Mouse (Mus musculus) heart, adult 11 months (tissue): ENCODE results near the gene Map4k3.

Experiments used
- DNase-seq: peaks from one replicate; pipeline ENCODE4 v3.0.0; 2022

Map4k3 gene

DNA sequence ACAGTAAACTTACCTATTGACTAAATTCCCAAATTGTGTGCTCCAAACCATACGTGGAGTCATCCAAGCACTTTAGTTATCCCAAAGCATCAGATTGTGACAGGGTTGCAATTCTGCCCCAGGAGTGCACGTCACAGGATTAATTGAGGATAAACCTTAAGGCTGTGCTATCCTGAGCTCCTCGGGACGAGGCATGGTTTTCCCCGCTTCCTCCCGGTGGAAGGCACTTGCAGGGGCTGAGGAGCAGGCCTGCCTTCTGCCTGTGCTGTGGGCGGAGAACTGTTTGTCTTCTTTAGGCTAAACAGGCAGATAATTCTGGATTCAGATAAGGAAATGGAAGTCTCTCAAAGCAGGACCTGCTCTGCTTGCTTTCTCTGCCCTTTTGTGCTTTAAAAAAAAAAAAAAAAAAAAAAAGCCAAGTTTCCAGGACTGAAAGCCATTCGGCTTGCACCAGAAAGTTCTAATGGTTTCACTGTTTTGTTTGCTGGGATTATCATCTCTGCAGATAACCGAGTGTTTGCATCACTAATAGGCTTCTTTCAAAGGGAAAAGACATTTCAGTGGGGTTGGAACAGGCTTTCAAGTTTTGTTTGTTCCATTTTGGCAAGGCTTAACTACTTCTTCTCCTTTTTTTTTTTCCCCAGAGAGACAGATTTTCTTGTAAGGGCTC, 930 bp upstream of the Map4k3 start:
- peak; percentile 91 for DNase-seq

DNA sequence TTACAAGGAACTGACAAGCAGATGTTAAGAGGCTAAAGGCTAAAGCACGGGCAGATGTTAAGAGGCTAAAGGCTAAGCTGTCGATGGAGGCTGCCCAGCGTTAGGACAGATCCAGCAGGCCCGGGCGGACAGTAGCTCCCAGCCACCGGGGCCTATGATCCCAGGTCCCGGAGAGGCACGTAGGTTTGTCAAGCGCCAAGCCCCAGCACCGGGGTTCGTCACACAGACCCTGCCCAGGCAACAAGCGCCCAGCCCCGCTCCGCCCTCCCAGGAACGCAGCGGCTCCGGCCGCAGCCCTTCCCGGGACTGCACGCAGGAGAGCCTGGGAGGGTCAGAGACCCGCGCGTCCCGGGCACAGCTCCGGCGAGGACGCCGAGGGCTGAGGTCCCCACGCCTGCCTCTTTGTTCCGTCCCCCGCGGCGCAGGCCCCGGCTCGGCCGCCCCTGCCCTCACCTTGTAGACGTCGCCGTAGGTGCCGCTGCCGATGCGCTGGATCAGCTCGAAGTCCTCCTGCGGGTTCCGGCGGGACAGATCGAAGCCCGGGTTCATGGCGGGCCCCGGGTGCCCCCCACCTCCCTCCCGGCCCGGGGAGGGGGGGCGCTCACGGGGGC, 839 bp downstream of the Map4k3 start:
- peak; percentile 96 for DNase-seq

DNA sequence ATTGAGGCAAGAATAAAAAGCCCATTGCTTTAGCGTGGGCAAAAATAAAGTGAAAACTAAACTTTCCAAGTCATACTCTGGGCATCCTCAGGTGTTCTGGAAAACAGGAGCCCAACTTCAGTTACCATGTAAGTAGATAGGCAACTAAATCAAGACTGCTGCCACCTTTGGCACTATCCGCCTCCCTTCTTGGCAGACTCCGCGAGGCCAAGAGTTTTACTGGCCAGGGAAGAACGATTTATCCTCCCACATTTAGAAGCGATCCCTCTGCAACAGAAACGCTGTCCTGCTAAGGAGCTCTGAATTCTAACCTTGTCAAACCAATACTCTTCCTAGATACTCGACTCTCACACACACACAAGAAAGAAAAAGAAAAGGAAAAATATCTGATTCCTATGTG, 1.5 kb downstream of the Map4k3 start:
- DNase-seq, result peak; percentile 93

DNA sequence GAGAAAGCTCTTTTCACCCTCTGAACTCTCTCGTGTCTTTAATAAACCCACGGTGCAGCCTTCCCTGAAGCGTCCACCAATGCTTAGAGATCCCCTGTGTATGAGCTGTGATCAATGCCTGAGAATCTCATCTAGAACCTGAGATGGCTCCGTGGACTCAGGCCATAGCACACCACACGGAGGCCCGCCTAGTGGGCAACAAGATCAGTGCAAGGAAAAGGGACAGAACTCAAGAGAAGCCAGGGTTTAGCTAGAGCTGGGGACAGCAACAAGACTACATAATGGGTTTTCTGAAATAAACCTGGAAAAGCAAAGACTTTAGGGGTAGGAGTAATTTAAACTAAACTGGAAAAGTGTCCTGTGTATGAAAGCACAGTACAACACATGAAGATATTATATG, 5.2 kb downstream of the Map4k3 start:
- no peak for DNase-seq

DNA sequence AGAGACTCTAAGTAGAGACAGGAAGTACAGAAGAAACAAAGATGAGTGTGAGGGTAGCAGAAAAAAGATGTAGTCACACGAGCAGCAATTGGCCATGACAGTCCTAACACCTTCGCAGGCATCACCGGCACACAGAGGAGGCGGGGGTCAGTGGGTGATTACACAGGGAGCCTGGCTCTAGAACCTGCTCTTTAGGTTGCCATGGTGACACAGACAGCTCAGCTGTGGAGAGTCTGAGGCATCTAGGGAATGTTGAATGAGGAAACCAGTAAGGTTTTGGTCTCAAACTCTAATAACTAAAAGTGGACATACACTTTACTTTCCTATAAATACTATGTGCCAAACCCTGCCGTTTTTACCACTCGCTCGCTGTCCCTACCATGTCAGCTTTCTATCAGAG, 6.6 kb downstream of the Map4k3 start:
- no peak for DNase-seq

DNA sequence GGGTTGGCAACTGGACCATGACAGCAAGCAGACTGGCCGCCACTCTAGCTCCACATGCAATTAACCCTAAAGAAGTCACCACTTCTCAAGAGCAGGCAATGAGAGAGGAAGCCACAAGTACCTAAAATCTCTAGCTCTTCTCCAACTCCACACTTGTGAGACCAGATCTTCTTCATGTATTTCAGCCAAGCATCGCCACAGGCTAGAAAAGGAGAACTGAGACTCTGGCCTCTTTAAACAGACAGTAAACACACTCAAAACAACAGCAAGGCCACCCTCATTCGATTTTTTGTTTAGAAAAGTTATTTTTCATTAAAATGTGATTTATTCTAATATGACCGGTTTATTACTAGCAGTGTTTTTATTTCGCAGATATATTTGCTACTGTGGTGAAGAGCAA, 9.0 kb downstream of the Map4k3 start:
- no peak for DNase-seq

DNA sequence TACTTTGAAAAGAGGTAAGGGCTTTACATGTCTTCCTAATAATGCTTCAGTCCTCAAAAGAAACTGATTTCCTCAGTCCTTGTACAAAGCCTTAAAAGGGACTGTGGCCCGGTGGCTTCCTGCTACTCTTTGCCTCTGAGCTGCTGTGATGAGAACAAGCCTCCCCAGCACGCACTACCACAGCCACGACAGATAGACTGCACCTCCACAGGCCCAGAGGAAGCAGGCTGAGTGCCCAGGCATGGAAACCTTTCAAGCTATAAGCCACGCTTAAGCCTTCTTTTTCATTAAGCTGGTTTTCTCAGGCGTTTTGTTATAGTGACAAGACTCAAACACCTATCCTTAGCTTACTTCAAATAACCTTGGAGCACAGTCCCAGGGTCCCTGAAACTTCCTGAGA, 10.0 kb downstream of the Map4k3 start:
- peak; percentile 93 for DNase-seq

DNA sequence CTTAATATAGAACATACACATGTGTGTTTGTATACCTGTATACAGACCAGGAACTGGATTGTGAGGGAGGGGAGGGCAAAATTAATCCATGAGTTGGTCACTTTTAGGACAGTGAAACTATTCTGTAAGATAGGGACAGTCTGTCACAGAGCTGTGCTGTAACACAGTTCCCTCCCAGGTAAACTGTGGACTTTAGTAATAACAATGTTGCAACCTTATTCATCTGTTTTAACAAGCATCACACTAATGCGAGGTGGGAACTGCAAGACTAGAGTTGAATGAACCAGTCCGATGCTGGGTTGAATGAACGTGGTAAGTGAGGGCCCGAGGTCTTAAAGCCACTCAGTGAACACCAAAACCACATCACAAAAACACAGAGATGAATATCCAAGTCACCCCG, 14.7 kb downstream of the Map4k3 start:
- no peak for DNase-seq

DNA sequence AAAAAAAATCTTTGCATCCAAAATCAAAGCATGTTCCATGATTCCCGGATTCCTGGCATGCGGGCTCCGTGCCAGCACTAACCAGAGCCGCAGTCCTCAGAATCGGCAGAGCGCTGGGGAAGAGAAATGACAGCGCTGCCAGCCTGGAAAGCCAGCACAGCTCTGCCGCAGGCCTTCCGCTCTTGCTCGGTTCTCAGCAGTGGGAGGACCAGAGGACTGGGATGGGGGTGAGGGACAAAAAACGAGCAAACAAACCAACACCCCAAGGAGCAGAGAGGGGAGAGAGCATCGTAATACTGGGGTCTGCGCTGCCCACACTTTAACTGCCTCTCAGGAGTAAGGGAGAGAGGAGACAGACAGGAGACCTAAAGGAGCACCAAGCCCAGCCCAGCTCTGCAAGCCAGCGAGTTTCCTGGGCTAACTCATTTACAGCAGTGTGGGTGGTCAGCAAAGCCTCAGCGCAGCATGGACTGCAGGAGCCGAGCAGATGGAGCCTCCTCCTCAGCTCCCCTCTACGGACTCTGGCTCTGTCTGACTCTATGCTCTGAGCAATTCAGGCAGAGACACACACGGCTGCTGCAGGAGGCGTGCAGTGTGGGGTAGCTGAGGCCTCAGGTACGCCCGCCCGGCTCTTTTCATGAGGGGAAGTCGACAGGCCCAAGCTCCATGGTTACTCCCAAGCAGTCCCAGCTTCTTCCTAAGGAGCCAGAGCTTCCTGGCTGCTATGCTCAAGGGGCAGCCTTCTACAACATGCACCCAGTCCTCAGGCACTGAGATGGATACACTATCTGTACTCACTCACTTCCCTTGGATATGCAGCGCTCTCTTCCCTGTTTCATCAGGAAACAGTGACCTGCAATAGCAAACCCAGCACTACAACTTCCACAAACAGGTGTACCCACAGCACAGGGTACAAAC, 18.1 kb downstream of the Map4k3 start:
- DNase-seq, result no peak

DNA sequence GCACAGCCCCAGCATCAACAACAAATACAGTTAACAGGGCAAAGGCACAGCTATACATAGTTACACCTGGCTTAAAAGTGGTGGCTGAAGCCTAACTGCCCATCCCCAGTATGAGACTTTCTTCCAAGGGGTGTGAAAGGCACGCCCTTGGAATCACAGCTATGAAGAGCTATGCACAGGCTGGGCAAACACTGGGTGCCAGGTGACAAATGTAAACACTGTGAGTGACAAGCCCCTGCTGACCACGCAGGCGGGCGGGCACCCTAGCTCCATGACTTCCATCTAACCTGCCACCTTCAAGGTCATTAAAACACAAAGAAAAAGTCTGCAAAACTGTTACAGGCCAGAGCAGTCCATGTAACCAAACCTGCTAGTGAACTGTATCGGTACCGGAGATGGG, 19.5 kb downstream of the Map4k3 start:
- DNase-seq, result peak; percentile 88

DNA sequence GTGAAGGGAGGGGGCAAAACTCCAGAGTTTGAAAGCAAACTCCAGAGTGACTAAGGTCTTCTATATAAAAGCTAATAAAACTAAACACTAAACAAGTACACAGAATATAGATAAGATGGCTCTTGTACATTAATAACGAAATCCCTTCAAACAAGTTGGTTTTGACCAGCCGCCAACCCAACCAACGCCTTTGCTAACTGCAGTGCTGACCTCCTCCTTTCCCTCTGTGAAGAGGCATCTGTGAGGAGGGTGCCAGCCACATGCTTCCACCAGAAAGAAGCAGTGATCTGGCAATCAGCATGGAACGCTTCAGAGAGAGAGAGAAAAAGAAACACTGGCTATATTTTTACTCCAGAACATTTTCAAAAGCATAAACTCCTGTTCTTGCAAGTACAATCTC, 21.1 kb downstream of the Map4k3 start:
- DNase-seq, result peak; percentile 87

DNA sequence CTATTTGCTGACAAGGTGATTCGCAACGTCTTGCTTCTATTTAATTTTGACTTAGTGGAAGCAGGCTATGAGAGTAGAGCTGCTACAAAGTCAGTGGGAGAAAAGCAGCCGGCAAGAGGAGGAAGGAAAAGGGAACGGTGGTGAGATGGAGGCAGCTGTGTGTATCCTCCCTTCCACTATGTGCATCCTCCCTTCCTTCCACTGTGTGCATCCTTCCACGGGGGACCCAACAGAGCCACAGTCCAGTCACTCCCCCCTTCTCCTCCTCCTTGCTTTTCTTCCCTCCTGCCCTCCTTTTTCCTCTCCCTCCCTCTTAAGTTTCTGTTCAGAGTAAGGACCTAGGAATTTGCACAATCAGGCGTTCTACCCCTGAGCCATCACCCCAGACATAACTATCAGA, 21.7 kb downstream of the Map4k3 start:
- DNase-seq, result peak; percentile 89

DNA sequence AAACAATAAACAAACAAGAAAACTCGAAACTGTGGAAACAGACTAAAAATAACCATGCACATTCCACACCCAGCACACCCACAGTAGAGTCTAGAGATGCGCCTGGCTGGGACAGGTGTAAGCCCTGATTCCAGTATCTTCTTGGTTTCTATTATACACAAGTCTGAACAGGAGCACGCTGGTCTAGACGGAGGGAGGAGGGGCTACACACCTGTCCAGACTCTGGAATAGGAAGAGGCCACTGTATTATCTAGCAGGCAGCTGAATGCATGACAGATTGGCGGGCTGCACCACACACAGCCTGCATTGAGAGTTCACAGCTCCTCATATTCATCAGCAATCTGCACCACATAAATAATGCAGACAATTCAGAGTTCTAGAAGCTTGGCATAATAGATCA, 26.6 kb downstream of the Map4k3 start:
- DNase-seq, result peak; percentile 79

DNA sequence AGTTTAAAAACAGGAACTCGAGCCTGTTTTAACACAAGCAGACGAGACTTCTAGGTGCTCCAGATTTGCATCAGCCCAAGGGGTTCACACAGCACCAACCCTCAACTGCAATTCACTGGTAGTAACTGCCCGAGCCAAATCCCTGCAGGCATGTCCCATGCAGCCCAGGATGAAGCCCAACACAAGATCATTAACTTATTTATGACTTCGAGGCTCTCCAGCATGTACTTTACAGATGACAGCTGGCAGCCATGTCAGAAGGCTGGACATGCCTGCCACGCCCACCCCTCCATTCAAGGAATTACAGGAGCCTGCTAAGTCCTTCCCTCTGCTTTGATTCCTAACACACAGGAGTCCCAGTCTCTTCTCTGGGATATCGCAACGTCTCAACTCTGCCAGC, 29.4 kb downstream of the Map4k3 start:
- peak; percentile 56 for DNase-seq

DNA sequence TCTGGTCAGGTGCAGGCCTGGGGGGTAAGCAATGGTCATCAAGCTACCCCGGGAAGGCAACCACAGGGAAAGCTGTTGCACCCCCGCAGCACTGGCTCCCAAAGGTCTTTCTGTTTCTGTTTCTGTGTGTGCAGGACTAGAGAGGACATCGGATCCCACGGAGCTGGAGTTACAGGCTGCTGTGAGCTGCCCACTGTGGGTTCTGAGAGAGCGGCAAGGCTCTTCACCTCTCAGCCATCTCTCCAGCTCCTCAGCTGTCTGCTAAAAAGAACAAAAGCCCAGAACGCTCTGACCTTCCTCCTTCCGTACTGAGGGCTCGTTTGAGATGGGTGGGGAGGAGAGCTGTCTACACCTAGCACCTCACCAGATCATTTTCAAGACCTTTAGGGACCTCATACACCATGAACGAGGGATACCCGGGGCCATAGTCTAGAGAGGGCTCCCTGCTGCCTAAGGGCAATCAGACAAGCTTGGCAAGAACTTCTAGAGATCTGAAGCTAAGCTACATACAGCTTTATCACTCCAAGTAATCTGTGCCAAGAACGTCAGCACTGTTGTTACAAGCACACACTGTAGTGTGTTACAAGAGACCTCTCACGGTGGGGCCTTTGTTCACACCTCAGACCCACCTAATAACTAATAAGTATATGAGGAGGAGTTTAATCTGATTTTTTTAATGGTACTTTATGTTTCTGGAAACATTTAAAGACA, 29.9 kb downstream of the Map4k3 start:
- peak; percentile 90 for DNase-seq

DNA sequence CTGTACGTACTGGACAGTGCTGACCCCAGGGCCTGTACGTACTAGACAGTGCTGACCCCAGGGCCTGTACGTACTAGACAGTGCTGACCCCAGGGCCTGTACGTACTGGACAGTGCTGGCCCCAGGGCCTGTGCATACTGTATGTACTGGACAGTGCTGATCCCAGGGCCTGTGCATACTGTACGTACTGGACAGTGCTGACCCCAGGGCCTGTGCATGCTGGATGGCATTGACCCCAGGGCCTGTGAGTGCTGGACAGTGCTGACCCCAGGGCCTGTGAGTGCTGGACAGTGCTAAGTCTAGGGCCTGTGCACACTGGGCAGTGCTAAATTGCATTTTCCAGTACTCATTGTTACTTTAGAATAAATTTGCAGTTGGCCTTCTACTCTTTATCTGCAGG, 31.3 kb downstream of the Map4k3 start:
- peak; percentile 88 for DNase-seq

DNA sequence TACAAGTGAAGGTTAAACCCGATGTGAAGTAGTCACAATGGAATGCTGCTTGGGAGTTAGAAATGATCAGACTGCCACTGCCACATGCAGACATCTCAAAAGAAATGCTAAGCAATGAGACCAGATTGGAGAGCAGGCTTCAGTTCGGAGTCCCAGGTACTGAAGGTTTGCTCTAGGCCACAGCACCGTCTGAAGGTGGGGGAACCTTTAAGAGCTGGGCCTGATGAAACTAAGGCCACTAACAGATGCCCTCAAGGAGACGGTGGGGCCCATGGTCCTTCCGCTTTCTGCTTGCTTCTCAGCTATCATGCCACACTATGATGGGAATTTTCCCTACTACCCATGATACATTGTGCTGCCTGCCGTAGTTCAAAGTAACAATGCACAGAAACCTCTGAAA, 32.1 kb downstream of the Map4k3 start:
- DNase-seq, result peak; percentile 78

DNA sequence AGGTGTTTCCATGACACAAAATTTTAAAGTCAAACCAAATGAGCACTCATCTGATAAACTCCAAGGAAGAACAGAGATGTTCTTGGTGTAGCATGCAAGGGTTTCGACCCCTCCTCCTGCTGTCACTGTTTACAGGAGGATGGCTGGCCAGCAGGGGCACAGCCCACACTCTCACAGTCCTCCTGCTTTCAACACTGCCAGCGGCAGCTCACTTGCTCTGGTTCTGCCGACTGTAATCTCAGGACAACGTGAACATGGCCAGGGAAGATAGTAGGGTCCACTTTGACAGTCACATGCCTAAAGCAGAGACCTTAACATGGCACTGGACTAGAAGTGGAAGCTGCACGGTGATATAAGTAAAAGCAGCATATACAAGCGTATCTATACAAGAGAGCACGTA, 34.6 kb downstream of the Map4k3 start:
- DNase-seq, result peak; percentile 93

DNA sequence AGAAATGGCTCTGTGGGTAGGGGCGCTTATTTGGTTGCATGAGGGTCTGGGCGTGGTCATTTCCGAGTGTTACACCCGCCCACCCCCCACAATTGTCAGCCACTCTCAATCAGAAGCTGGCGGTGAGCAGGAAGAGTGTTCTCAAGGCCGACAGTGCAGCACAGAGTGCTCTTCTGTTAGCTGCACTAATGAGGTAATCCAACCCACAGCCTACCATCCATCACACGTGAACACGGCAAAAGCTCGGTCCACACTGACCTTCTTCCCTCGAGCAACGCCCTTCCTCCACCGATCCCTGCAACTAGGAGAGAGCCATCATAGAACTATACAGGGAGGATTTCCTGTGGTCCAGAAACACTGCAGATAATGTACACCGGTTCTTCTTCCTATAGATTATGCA, 36.1 kb downstream of the Map4k3 start:
- peak; percentile 79 for DNase-seq

DNA sequence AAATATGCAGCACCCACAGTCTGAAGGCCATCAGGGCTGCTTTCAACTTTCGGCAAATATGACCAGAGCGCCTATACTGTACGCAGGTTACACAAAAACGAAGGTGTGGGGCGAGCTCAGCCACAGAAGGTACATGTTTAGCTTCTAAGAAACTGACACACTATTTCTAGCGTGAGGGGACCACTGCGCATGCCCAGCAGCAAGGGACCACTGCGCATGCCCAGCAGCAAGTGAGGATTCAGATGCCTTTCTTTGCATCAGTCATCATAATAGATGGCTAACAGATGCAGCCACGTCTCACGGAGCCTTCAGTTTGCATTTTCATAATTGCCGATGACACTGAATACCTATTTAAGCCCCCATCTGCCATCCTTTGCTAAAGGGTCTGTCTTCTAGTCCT, 39.6 kb downstream of the Map4k3 start:
- DNase-seq, result peak; percentile 84

DNA sequence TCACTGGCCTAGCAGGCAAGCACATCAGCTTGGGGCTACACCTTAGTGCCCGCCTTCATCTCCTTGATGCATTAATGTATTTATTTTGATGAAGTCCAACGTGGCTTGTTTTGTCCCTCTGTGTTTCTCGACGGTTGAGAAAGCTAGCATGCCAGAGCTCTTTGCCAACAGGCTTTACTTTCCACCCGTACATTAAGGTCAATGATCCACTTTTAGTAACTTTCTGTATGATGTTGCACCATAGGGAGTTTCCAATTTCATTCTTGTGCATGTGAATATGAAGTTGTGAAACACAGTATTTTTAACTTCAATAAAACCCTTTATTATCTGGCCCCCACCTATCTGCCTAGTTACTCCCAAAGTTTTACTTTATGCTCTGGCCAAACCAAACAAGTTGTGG, 42.2 kb downstream of the Map4k3 start:
- DNase-seq, result peak; percentile 74

DNA sequence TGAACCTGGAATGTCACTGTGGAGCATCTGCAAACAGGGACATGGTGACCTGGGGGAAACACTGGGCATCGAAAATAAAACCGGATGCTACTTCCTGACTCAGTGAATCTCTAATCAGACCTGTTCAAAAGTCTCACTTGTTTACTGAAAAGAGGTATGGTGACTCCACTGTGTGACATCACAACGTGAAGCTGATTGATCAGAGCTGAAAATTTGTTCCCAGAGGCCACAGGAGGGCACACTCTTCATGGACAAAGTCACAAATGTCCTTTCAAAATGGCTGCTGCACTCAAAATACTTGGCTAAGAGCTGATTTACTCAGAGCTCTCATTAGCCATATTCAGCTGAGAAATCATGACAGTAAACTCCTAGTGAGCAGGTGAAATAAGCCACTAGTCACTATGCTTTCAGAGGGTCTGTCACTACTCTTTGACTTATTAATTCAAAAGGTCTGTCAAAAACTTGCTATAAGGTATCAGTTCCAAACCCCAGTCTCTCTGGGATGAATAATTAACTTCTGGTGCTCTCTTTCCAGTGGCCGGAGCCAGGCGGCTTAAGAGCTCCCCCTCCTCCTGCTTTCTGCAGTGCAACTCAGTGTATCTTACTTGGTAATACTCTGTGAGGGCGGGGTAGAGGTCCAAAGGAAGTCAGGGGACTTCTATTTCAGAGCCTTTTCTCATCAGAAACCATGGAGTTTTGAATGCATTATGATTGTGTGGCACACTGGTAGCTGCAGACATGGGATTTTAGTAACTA, 44.3 kb downstream of the Map4k3 start:
- DNase-seq, result peak; percentile 83

DNA sequence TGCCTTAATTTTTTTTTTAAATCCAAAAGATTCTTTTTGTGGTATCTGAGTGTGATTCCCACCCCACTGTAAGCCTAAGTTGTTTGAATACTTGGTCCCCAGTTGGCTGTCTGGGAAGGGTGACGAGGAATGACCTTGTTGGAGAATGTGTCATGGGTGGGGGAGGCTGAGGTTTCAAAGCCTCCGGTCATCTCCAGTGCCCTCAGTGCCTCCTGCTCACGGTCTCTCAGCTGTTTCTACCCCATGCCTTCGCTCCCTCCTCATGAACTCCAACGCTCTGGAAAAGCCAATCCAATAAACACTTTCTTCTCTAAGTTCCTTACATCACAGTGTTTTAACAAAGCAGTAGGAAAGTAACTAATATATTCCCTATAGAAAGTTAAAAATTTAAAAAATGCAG, 45.2 kb downstream of the Map4k3 start:
- peak; percentile 54 for DNase-seq
